Mouse (Mus musculus) embryo, embryonic 10 days (tissue): Measurements from ENCODE around the gene Krtap24-1.

Source experiments
- DNase-seq: peaks from one replicate; pipeline ENCODE4 v3.0.0-alpha.2; 2015; ENCODE audit warnings: low spot score

The Krtap24-1 gene

DNA sequence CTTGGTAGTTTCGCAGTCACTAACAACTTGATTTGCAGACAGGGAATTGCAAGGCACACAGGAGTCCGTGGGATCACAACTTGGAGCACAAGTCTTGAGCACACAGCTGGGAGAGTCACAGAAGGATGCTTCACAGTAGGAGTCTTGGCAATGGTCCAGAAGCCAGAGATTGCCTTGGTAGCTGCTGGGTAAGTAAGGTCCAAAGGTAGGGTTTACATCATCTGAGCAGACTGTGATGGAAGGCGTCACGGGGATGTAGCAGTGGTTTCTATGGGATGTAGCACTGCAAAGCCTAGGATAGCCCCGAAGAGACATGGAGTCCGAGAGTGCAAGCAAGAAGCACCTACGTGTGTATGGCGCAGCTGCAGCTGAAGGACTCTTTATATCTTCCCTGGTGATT is at the start of gene Krtap24-1:
TSS of gene Krtap24-1 (minus strand) at position 358 of the 400 bp plus-strand sequence.
- DNase-seq = no peak

DNA sequence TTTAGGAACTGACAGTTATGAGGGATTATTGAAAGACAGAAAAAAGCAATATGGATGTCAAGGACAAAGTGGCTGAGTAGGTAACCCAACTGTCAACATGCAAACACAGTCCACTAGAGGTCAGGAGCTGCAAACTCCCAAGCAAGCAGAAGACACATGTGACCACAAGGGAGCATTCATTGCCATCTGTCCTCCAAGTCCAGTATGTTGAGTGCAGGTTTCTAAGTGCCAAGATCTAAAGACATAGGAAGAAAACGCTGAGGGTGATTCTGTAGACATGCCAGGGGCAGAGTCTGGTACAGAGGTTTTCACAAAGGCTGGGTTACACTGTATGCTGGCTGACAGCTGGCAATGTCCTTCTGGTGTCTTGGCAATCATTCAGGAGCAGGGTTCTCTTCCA is 45.3 kb upstream of the Krtap24-1 start:
- DNase-seq = peak; percentile 14

DNA sequence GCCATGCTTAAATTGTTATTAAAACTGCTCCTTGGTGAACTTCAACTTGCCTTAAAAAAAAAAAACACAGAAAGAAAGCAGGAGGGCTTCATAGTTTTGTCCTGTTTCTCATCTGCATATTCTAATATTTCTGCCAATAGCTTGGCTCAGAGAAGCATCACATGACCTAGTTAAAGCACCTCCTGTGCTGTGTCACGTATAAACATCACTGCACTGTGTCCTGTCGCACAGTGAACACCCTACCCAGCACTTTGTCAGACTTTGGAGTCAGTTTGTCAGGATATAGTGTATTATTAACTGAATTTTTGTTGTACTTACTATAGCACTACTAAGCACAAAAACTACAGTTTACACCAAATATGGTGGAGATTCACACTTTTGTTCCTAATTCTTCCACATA is 39.9 kb upstream of the Krtap24-1 start:
- no peak for DNase-seq

DNA sequence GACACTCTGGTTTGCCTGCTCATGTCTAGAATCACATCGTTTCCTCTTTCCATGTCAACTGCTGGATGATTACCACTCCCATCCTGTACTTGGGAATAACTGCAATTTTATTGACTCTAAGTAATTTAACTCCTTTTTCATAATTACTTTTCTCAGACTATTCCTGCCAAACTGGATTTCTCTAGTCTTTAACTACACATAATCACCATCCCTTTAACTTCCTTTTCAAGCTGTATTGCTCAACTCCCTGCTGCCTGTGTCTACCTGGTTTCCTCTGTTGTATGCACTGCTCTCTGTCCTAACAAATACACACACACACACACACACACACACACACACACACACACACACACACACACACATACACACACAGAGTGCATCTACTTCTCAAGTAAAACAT is 39.0 kb upstream of the Krtap24-1 start:
- no peak for DNase-seq

DNA sequence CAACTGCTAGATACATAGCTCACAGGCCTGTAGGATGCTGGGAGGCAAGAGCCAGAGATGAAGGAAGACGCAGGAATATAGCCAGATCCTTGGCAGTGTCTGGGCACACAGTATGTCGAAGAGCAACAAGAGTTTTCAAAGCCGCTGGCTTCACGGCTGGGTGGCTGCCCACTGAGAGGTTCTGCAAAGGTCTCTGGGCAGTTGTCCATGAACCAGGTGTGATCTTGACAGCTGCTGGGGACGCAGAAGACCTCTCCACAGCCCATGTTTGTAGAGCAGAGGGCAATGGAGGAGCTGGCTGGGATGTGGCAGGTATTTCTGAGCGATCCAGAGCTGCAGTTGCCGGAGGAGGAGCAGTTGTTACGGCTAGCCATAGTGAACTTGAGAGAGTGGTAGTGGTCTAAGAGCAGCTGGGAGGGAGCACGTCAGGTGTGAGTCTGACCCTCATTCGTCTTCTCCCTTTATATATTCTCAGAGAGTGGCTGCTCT is 35.3 kb upstream of the Krtap24-1 start, which contains the start of gene Krtap26-1:
TSS of gene Krtap26-1 (minus strand) at position 439 of the 489 bp plus-strand sequence.
- DNase-seq = no peak

GRCm38 (mm10) chr16:88646366-88647111 is 34.5 kb upstream of the Krtap24-1 start:
- DNase-seq = no peak

GRCm38 (mm10) chr16:88640053-88640452 is 28.0 kb upstream of the Krtap24-1 start:
- no peak for DNase-seq

GRCm38 (mm10) chr16:88635142-88635541 is 23.1 kb upstream of the Krtap24-1 start:
- DNase-seq = peak; percentile 11

DNA sequence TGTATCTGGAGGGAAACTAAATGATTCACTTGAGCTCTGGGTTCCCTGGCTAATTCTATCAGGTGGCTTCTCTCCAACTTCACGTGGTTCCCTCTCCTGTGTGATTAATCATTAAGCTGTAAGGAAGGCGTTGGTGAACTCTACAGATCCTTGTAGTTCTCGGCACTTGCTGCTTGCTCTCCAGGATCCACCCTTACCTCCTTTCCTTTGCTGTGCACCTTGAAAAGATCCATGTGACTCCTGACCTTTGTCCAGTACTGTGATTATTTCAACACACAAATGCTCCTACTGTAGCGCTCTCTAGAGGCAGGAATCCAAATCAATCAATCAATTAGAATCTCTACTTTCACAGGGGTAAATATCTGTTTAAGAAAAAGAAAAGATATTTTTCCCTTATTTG is 19.4 kb upstream of the Krtap24-1 start:
- DNase-seq = no peak

- no peak for DNase-seq
Measured at GRCm38 (mm10) chr16:88627566-88627965, 15.5 kb upstream of the Krtap24-1 start, which contains the start of gene 2310079G19Rik. Gene 2310079G19Rik, minus strand, starts transcription at chr16:88627666.

- no peak for DNase-seq
Measured at GRCm38 (mm10) chr16:88612712-88613111, 633 bp upstream of the Krtap24-1 start.

DNA sequence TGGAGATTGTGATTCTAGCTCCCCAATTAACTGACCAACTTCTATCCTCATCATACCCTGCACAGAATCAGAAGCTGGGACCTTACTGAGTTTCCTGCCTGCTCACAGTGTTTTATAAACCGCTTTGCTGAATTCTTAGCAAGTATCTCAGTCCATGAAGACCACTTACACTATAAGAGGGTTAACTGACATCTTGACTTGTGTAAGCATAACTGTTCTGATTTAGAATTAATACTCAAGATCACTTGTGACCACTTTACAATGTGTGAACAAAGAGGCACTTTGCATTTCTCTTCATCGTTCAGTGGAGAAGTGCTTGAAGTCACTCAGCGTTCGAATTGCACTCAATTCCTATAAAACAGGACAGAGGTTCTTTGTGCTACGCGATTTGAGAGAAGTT is 7.5 kb downstream of the Krtap24-1 start:
- no peak for DNase-seq

DNA sequence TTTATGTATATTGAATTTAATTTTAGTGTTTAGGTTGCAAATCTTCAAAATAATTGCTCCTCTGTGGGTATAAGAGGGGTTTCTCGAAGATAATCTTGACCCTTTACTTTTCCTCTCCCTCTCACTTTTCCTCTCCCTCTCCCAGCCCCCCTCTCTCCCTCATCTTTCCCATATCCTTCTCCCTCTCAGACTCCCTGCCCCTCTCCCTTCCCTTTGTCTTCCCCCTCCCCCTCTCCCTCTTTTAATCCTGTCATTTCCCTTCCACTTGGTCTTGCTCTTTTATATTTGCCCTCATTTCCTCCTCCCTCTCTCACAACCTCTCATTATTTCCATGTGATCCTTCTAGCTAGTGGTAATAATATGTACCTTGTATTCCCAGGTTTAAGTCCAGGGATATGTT is 9.6 kb downstream of the Krtap24-1 start:
- no peak for DNase-seq

- DNase-seq = no peak
Measured at GRCm38 (mm10) chr16:88600303-88600702, 11.8 kb downstream of the Krtap24-1 start.

- DNase-seq = peak; percentile 11
Measured at GRCm38 (mm10) chr16:88599504-88600237, 12.4 kb downstream of the Krtap24-1 start.

- peak; percentile 40 for DNase-seq
Measured at GRCm38 (mm10) chr16:88592758-88593157, 19.3 kb downstream of the Krtap24-1 start.

DNA sequence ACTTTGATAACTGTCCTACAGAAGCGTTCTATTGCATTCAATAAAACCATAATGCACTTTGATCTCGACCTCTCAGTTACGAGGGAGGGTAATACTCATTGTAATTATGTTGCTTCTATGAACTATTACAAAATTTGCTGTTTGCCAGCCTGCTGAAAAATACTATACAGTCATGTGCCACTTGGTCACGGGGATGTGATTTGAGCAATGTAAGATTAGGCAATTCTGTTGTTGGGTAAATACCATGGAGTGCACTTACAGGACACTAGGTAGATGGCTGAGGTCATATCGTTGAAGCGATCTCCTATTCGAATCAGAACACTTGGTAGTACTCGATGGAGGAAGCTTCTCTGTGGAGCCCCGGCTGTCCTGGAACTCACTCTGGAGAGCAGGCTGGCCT is 28.7 kb downstream of the Krtap24-1 start:
- no peak for DNase-seq

GRCm38 (mm10) chr16:88575885-88576679 is 36.0 kb downstream of the Krtap24-1 start:
- DNase-seq = no peak

DNA sequence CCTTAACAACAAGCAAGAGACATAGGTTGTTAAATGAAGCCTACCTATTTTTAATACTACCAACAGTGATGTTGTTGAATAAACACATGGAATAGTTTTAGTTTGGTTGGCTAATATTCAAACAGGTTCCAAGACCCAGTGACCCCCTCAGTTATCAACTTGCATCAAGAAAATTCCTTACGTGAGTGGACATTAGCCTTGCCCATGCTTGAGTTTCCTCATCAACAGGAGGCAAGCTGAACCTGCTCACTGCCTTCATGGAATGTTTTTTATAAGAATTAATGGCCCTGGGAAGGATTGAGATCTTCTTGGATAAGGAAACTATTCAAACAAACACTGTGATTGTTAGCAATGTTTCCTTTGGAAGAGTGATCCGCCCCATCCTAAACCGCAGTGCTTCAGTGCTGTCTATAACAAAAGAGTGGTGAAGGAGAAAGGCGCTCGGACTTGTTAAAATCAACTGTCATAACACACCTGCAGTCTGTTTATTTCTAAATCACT is 39.1 kb downstream of the Krtap24-1 start:
- DNase-seq = no peak

- no peak for DNase-seq
Measured at GRCm38 (mm10) chr16:88570136-88570535, 41.9 kb downstream of the Krtap24-1 start.

- no peak for DNase-seq
Measured at GRCm38 (mm10) chr16:88569732-88570131, 42.3 kb downstream of the Krtap24-1 start.

DNA sequence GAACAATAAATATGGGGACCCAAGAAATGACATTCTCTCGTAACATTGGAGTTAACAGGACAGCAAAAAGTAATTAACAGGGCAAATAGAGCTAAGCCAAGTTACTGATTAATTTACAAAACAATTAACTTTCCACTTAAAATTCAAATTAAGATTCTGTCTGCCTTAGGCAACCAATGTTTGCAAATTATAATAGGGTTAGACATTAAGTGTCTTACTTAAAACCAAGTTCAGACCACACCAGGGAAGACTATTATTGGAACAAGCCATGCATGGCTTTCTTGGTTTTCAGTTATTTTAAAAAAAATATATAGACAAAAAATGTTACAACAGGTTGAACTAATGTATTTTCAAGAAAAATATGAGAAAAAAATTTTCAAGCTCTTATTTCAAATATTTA is 43.0 kb downstream of the Krtap24-1 start:
- DNase-seq = no peak
